Mouse (Mus musculus) B cell, adult 67 days (primary cell): ENCODE data around the gene 1700020A23Rik. TPM values are rescaled to one million over a fixed set of nuclear protein-coding genes. Genes with fewer than 3 reads are reported as not detected.

ENCODE experiments used
- total RNA-seq, 2 experiments: library from RNA; stranded (reverse); gene quantifications; 4 replicates each; pipeline ENCODE4 v1.2.4; 2023

1700020A23Rik gene
- total RNA-seq = not detected

GRCm38 (mm10) chr2:130404939-130405338 lies at the start of gene 1700020A23Rik, which contains the start of gene Gm28372:
Gene 1700020A23Rik (plus strand): TSS chr2:130405259.
Gene Gm28372 (plus strand): TSS chr2:130405239.

DNA sequence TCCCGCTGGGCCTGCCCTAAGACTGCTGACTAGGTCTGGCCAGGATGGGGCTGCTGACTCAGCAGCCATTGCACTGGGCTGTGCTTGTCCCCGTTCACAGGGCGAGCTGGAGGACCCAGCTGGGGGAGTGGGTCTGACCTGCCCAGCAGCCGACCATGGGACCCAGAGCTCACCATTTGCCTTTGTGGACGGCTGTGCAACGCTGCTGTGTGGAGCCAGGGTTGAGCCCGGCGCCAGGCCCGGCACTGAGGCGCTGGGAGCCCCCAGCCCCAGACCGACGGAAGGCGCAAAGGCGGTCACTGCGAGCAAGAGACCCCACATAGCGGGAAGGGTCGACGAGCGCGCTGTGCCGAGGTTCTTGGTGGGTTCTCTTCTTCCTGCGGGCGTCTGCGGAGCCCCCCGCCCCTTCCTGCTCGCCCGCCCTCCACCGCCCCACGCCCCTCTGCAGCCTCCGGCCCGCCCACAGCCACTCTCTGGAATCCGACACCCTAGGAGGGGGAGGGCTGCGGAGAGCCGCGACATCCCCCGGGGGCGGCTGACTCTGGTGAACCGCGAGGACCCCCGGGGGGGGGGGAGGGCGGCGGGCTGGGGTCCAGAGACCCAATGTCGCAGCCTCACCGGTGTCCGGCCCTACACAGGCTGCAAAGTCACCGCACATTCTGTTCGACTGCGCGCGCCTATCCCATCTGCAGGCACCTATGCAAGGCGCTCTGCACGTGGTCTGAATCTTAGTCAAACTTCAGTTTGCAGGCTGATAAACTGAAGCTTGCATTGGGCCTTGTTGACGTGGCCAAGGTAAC lies 7.7 kb upstream of the 1700020A23Rik start, which contains the start of gene Cpxm1:
Gene Cpxm1 (minus strand): TSS at position 389 of the 800 bp plus-strand sequence.

DNA sequence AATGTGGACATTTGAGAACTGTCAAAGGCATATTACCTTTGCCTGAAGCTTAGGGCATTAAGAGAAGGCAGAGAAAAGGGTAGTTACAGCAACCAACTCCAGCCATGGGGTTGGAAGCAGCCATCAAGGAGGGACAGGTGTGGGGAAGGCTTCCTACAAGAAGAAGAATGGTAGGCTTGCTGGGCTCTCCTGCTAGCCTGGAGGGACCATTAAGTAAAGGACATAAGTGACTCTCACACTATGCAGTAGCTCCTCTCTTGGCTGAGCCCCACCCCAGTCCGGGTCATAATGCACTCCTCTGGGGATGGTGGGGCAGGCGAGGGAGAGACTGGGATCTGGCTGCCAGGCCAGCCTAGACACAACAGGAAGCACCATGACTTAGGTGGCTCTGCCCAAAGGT lies 1.1 kb downstream of the 1700020A23Rik start, which contains the start of gene Tmem239:
Gene Tmem239 (plus strand): TSS at position 301 of the 400 bp plus-strand sequence.

GRCm38 (mm10) chr2:130424126-130424853 lies 19.2 kb downstream of the 1700020A23Rik start, which contains the start of the genes Vps16 and Pced1a:
Gene Vps16 (plus strand): TSS chr2:130424339.
Gene Pced1a (minus strand): TSS chr2:130424701.

GRCm38 (mm10) chr2:130449794-130450433 lies 44.9 kb downstream of the 1700020A23Rik start, which contains the start of gene Ptpra:
Gene Ptpra (plus strand): TSS chr2:130450278.

Other genes with a start within 250 kb of the 1700020A23Rik start
- gene Snrpb, start 225.9 kb upstream of the 1700020A23Rik start, total RNA-seq = 100 to 1,000 TPM; 172 TPM
- gene Tmc2, start 210.1 kb upstream of the 1700020A23Rik start, total RNA-seq = not detected
- 100 to 1,000 TPM; 315 to 340 TPM for gene Nop56, start 130.8 kb upstream of the 1700020A23Rik start, total RNA-seq
- 100 to 1,000 TPM; 127 to 154 TPM for gene Idh3b, start 120.7 kb upstream of the 1700020A23Rik start, total RNA-seq
- gene Ebf4, start 110.1 kb upstream of the 1700020A23Rik start, total RNA-seq = not detected
- gene Cpxm1, start 7.7 kb upstream of the 1700020A23Rik start, total RNA-seq = 1 to 10 TPM in 1 of 2 experiments, not detected in 1; 1.2 TPM
- not detected for gene Gm28372, start within 50 bp of the 1700020A23Rik start, total RNA-seq
- gene Tmem239, start 1.2 kb downstream of the 1700020A23Rik start, total RNA-seq = not detected
- 100 to 1,000 TPM; 156 to 175 TPM for gene Vps16, start 19.1 kb downstream of the 1700020A23Rik start, total RNA-seq
- gene Pced1a, start 19.4 kb downstream of the 1700020A23Rik start, total RNA-seq = 10 to 100 TPM; 22.2 to 26.2 TPM
- gene Ptpra, start 45.0 kb downstream of the 1700020A23Rik start, total RNA-seq = 100 to 1,000 TPM; 104 to 116 TPM
- gene Mrps26, start 158.5 kb downstream of the 1700020A23Rik start, total RNA-seq = 10 to 100 TPM; 51.4 to 51.5 TPM
- gene Oxt, start 170.9 kb downstream of the 1700020A23Rik start, total RNA-seq = not detected
- gene Avp, start 177.3 kb downstream of the 1700020A23Rik start, total RNA-seq = not detected
- gene Fastkd5, start 224.8 kb downstream of the 1700020A23Rik start, total RNA-seq = 10 to 100 TPM; 11.4 to 13.1 TPM
- 1 to 10 TPM; 5.8 to 9.7 TPM for gene Ubox5, start 224.8 kb downstream of the 1700020A23Rik start, total RNA-seq
- gene Lzts3, start 237.5 kb downstream of the 1700020A23Rik start, total RNA-seq = 1 to 10 TPM; 5.4 to 5.9 TPM